ENCODE assay signal across 19 mouse cellular contexts in genomic region chr14:104905706-104906105, GRCm38 (mm10).
DNase-seq lines count a peak whose midpoint lies in the region; ATAC-seq and TF ChIP-seq lines count a peak whose summit lies in the region.
"Had no signal": no experiment of that assay in that cellular context is flagged by ENCODE, and none has a peak within 500 bp of the region (broad histone marks: within the 10 kb centered on the region; RNA-seq: fewer than 3 reads in every experiment).

No protein-coding gene starts in this region.

- H3K4me2 ChIP-seq in liver, embryonic 14.5 days (ENCODE audit: low read depth), result no peak overlapping the region
- H3K4me2 ChIP-seq: embryonic facial prominence, embryonic 13.5 days; forebrain, embryonic 12.5 days; heart, embryonic 12.5 days; intestine, embryonic 15.5 days had no signal

- H3K9me3 ChIP-seq in liver, embryonic 14.5 days (ENCODE audit: control insufficient read depth, low read length), result no peaks in the 10 kb centered on the region
- no peaks in the 10 kb centered on the region for H3K9me3 ChIP-seq in E14TG2a.4 (ENCODE audit: low read length)
- H3K9me3 ChIP-seq: embryonic facial prominence, embryonic 13.5 days; forebrain, embryonic 12.5 days; heart, embryonic 12.5 days; hindbrain, embryonic 10.5 days; intestine, embryonic 15.5 days had no signal

- H3K4me3 ChIP-seq in liver, embryonic 14.5 days (ENCODE audit: insufficient read depth in 1 of 2, low read depth in 2 of 2, low read length in 2 of 2), result no peak overlapping the region
- no peak overlapping the region for H3K4me3 ChIP-seq in E14TG2a.4 (replicated peaks; ENCODE audit: low read length)
- H3K4me3 ChIP-seq: embryonic facial prominence, embryonic 13.5 days; forebrain, embryonic 12.5 days; gastrocnemius, adult 2 months; heart, embryonic 12.5 days; hindbrain, embryonic 10.5 days; intestine, embryonic 15.5 days had no signal

- H3K27ac ChIP-seq in liver, embryonic 14.5 days, result no peak overlapping the region
- H3K27ac ChIP-seq: embryonic facial prominence, embryonic 13.5 days; forebrain, embryonic 12.5 days; gastrocnemius, adult 2 months; hindbrain, embryonic 10.5 days; intestine, embryonic 15.5 days had no signal

- no peak for TF ChIP-seq EP300 in liver, embryonic 14.5 days (IDR thresholded peaks at IDR 0.05; ENCODE audit: low read depth)

- ATAC-seq in liver, embryonic 14.5 days (ENCODE audit: insufficient read depth), result no peak
- ATAC-seq: forebrain, embryonic 16.5 days; intestine, embryonic 15.5 days had no signal

- DNase-seq in liver, embryonic 14.5 days (ENCODE audit: low read depth in 3 of 3, low spot score in 3 of 3), result no peak
- DNase-seq in liver (no peak), ES-CJ7 (ENCODE audit: low read depth, low spot score) (peak; percentile 36), ZHBTc4 (ENCODE audit: low read depth, low spot score) (peak; percentile 69)
- DNase-seq in adrenal gland, postnatal 14 days, result no peak
- DNase-seq in gastrocnemius, adult 18-20 months (ENCODE audit: low spot score), result no peak
- DNase-seq: adrenal gland, postnatal 10 days; cerebellum, adult 18-20 months; cerebellum, adult 9-11 months; cerebellum, postnatal 36 days; gastrocnemius, adult 2 months; gastrocnemius, postnatal 25 days had no signal

- no peak overlapping the region for H3K9ac ChIP-seq in liver, embryonic 14.5 days (replicated peaks)
- H3K9ac ChIP-seq: embryonic facial prominence, embryonic 13.5 days; forebrain, embryonic 12.5 days; heart, embryonic 12.5 days; intestine, embryonic 15.5 days had no signal

- no peaks in the 10 kb centered on the region for H3K4me1 ChIP-seq in liver, embryonic 14.5 days (replicated peaks; ENCODE audit: control insufficient read depth in 2 of 2, insufficient read depth in 2 of 2, low read length in 1 of 2)
- no peaks in the 10 kb centered on the region for H3K4me1 ChIP-seq in E14TG2a.4 (replicated peaks; ENCODE audit: low read depth, low read length)
- H3K4me1 ChIP-seq: embryonic facial prominence, embryonic 13.5 days; forebrain, embryonic 12.5 days; heart, embryonic 12.5 days; hindbrain, embryonic 10.5 days; intestine, embryonic 15.5 days had no signal

- H3K36me3 ChIP-seq in liver, embryonic 14.5 days (replicated peaks; ENCODE audit: control insufficient read depth, insufficient read depth, low read depth), result no peaks in the 10 kb centered on the region
- H3K36me3 ChIP-seq in E14TG2a.4 (ENCODE audit: insufficient read depth, low read length), result no peaks in the 10 kb centered on the region
- H3K36me3 ChIP-seq: embryonic facial prominence, embryonic 13.5 days; forebrain, embryonic 12.5 days; heart, embryonic 12.5 days; hindbrain, embryonic 10.5 days; intestine, embryonic 15.5 days had no signal

- H3K27me3 ChIP-seq in liver, embryonic 14.5 days (ENCODE audit: control insufficient read depth, insufficient read depth, low read length), result no peaks in the 10 kb centered on the region
- no peaks in the 10 kb centered on the region for H3K27me3 ChIP-seq in E14TG2a.4 (ENCODE audit: insufficient read depth, low read length)
- H3K27me3 ChIP-seq: embryonic facial prominence, embryonic 13.5 days; forebrain, embryonic 12.5 days; heart, embryonic 12.5 days; intestine, embryonic 15.5 days had no signal

- peak; percentile 16; the same call in 1 of the 2 replicates for TF ChIP-seq CTCF in liver, embryonic 14.5 days (IDR thresholded peaks at IDR 0.05; ENCODE audit: low read depth)
- peak; percentile 64 for TF ChIP-seq CTCF in E14TG2a.4 (conservative IDR thresholded peaks at IDR 0.05; ENCODE audit: low read length)

Comparison
In these comparisons a context has a peak if more than half of its experiments do, and no peak if none do; other contexts are left out.
1. DNase-seq: peak in ES-CJ7 (single experiment) and ZHBTc4 (single experiment); none in liver, embryonic 14.5 days (0 of 3), liver (single experiment), adrenal gland, postnatal 14 days (single experiment) and gastrocnemius, adult 18-20 months (single experiment).